Mouse (Mus musculus): ENCODE measurements at regions not wholly inside any gene's neighbourhood (a gene's known extent, or its start where the extent isn't known, plus 50 kb on each side); places are given as distances from the start of the nearest gene placed in this dataset.

GRCm38 (mm10) chr2:148510008-148510681 lies 66.8 kb upstream of the Cd93 start:
- TF ChIP-seq CTCF (IDR thresholded peaks at IDR 0.05; ENCODE audit: low read depth), result no peak
- no peak for TF ChIP-seq EP300 (IDR thresholded peaks at IDR 0.05; ENCODE audit: low read depth)
